Mouse (Mus musculus) cerebellum, adult 2 months (tissue): Measurements from ENCODE around the gene Vegfc.

Experiments used
- CTCF ChIP-seq: fragments of 200-500 bp; IDR thresholded peaks from 2 replicates; pipeline ENCODE4 v1.5.1; 2011; ENCODE audit warnings: low read depth, mild to moderate bottlenecking, control low read depth, low read length, moderate library complexity, borderline replicate concordance; ENCODE audit not compliant: insufficient read depth
- POLR2A ChIP-seq: fragments of 200-500 bp; IDR thresholded peaks from 2 replicates; pipeline ENCODE4 v1.6.1; 2011; ENCODE audit warnings: low read length, control low read depth, borderline replicate concordance; ENCODE audit not compliant: insufficient read depth

DNA sequence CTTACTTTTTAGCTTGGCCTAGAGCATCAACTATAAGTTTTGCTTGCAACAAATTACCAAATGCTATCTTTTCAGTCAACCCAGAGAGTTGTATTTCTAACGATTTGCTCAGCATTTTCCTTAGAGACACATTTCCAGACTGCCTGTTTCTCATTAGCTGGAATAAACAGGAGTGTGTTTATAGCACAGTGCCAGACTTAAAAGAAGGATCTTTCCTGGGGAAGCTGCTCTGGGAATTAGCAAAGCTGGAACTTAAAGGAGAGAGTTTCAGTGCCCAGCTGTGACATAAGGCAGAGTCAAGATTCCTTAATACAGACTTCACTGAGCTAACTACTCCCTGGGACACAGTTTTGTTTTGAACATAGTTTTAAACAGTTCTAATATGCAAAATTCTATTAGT, 34.8 kb upstream of the Vegfc start:
- no peak for TF ChIP-seq POLR2A
- TF ChIP-seq CTCF: no peak
